Mouse (Mus musculus): Measurements from ENCODE around the gene Gm884. TPM values are rescaled to one million over a fixed set of nuclear protein-coding genes. Genes with fewer than 3 reads are reported as not detected.
"Not testable (repeated sequence)": the region's sequence is repeated elsewhere in the genome, so short reads cannot be mapped to it uniquely, and the experiment has no call there.

Gene Gm884
- total RNA-seq, 1 experiment from 2014 or later = 0.29 TPM

GRCm38 (mm10) chr11:103638790-103639189 is 17.9 kb upstream of the Gm884 start, which contains the start of gene Lyzl6:
TSS of gene Lyzl6 (minus strand) at chr11:103638890.
- ATAC-seq (replicated peaks; ENCODE audit: insufficient number of reproducible peaks, low FRiP score, low TSS enrichment, poor library complexity, severe bottlenecking) = no peak

DNA sequence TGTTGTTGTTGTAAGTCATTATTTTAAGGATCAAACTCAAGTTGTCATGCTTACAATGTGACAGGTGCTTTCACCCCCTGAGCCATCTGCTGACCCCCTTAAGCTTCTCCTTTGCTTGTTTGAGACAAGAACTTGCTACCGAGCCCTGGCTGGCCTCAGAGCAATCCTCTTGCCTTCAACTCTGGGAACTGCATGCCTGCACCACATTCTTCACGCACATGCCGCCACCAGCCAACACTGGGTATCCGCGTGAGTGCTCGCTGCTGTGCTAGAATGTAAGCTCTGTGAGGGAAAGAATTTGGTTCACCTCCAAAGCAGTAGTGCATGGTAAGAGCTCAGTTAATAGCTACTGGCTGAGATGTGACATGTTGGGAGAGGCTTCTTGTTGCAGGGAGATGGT is 15.3 kb upstream of the Gm884 start:
- ATAC-seq (replicated peaks; ENCODE audit: insufficient number of reproducible peaks, low FRiP score, low TSS enrichment, poor library complexity, severe bottlenecking) = no peak

DNA sequence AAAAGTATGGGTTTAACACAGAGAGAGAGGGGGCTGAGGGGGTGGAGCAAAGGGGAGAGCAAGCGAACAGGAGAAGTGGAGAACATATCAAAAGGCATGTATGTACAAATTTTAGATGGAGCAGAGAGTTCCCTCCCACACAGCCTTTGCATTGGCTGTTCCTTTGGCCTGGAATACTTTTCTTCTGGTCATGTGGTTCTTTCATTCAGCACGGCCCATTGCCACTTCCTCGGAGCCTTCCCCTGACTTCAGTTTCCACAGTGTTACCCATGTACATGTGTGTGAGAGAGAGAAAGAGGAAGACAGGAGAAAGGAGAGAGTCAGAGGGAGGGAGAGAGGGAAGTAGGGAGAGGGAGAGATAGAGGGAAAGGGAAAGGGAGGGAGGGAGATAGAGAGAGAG is 14.5 kb upstream of the Gm884 start:
- no peak for ATAC-seq (replicated peaks; ENCODE audit: insufficient number of reproducible peaks, low FRiP score, low TSS enrichment, poor library complexity, severe bottlenecking)

DNA sequence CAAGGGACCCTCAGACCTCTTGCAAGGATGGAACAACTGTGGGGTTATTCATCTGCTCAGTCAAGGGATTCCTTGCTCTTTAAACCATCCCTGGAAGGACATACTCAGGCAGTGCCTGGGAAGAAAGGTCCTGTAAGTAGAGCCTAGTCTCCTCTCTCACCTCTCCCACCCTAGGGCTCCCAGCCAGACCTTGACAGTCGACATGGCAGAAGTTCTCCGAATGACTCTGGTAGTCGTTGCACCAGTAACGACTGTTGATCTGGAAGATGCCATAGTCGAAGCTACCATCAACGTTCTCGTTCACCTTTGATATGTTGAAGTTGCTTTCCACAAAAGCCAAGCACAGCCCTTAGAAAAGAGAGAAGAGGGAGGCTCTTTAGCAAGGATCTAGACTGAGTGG is 13.9 kb upstream of the Gm884 start:
- ATAC-seq (replicated peaks; ENCODE audit: insufficient number of reproducible peaks, low FRiP score, low TSS enrichment, poor library complexity, severe bottlenecking) = no peak

- no peak for ATAC-seq (replicated peaks; ENCODE audit: insufficient number of reproducible peaks, low FRiP score, low TSS enrichment, poor library complexity, severe bottlenecking)
Measured at GRCm38 (mm10) chr11:103627453-103627852, 6.5 kb upstream of the Gm884 start.

GRCm38 (mm10) chr11:103610772-103611171 is 10.2 kb downstream of the Gm884 start:
- no peak for ATAC-seq (replicated peaks; ENCODE audit: insufficient number of reproducible peaks, low FRiP score, low TSS enrichment, poor library complexity, severe bottlenecking)

DNA sequence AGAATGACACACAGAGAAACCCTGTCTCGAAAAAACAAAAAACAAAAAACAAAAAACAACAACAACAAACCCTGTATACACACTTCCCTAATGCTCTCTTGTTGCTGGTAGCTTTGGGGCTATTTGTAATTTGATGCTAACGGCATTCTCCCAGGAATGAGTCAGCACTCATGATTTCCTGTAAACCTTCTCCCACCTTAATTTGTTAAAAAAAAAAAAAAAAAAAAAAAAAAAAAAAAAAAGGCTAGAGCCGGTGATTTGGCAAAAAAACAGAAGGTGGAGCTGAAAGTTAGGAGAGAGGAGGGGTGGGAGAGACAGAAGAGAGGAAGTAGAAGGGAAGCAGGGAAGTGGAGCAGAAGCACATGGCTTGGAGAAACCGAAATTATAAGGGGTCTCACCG is 14.3 kb downstream of the Gm884 start:
- no peak for ATAC-seq (replicated peaks; ENCODE audit: insufficient number of reproducible peaks, low FRiP score, low TSS enrichment, poor library complexity, severe bottlenecking)

DNA sequence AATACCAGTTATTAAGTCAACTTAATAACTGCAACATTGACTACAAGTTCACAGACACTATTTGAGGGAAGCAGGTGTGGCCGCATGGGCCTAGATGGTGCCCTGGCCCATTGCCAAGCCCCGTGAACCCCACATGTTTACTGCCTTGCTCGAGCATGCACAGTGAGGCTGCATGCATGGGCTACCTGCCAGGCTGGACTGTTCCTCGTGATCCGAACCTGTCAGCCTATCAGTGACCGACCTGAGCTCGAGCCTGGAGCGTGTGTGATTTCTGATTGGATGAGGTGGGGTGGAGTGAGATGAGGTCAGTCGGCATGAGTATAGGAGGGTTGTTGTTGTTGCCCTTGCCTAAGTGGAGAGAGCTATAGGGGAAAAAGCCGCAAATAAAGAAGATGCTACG is 42.6 kb downstream of the Gm884 start:
- ATAC-seq (replicated peaks; ENCODE audit: insufficient number of reproducible peaks, low FRiP score, low TSS enrichment, poor library complexity, severe bottlenecking) = no peak

GRCm38 (mm10) chr11:103556021-103556420 is 64.9 kb downstream of the Gm884 start:
- no peak for ATAC-seq (replicated peaks; ENCODE audit: insufficient number of reproducible peaks, low FRiP score, low TSS enrichment, poor library complexity, severe bottlenecking)

GRCm38 (mm10) chr11:103534973-103535372 is 86.0 kb downstream of the Gm884 start:
- ATAC-seq (replicated peaks; ENCODE audit: insufficient number of reproducible peaks, low FRiP score, low TSS enrichment, poor library complexity, severe bottlenecking) = not testable (repeated sequence)

- no peak for ATAC-seq (replicated peaks; ENCODE audit: insufficient number of reproducible peaks, low FRiP score, low TSS enrichment, poor library complexity, severe bottlenecking)
Measured at GRCm38 (mm10) chr11:103512111-103512510, 108.8 kb downstream of the Gm884 start.

GRCm38 (mm10) chr11:103504497-103504896 is 116.4 kb downstream of the Gm884 start, which contains the start of gene Lrrc37a:
TSS of gene Lrrc37a (minus strand) at chr11:103504597.
- ATAC-seq (replicated peaks; ENCODE audit: insufficient number of reproducible peaks, low FRiP score, low TSS enrichment, poor library complexity, severe bottlenecking) = no peak

Other genes with a start within 250 kb of the Gm884 start
- gene Plekhm1, start 208.5 kb downstream of the Gm884 start, total RNA-seq (2017) = 8.9 to 19.9 TPM (median 12.6 TPM) in 3 replicates
- not detected in 3 replicates for gene Lrrc37a, start 116.5 kb downstream of the Gm884 start, total RNA-seq (2017)
- not detected in 3 replicates for gene Lyzl6, start 17.8 kb upstream of the Gm884 start, total RNA-seq (2017)
- not detected in 3 replicates for gene Rprml, start 28.4 kb upstream of the Gm884 start, total RNA-seq (2017)
- gene Gosr2, start 76.8 kb upstream of the Gm884 start, total RNA-seq (2017) = 52.9 to 61.4 TPM (median 56.2 TPM) in 3 replicates
- not detected in 3 replicates for gene Wnt9b, start 128.7 kb upstream of the Gm884 start, total RNA-seq (2017)
- gene Wnt3, start 153.0 kb upstream of the Gm884 start, total RNA-seq (2017) = not detected in 3 replicates